Mouse (Mus musculus) kidney, embryonic 14.5 days (tissue): ENCODE results near the gene Rab12. TPM values are rescaled to one million over a fixed set of nuclear protein-coding genes. Genes with fewer than 3 reads are reported as not detected.
"Not testable (repeated sequence)": the region's sequence is repeated elsewhere in the genome, so short reads cannot be mapped to it uniquely, and the experiment has no call there.

Experiments used
- ATAC-seq: fragments of 200-750 bp; cut with Nextera tagmentation; 2 replicates; pipeline ENCODE4 v1.8.0; 2017; ENCODE audit warnings: moderate number of reproducible peaks, mild to moderate bottlenecking, moderate TSS enrichment, moderate library complexity; ENCODE audit not compliant: low FRiP score, low TSS enrichment
- H3K27ac ChIP-seq: fragments of 300-500 bp; sonication (generic); 2 replicates; pipeline ENCODE4 v1.5.1; 2014; ENCODE audit warnings: low read depth, mild to moderate bottlenecking, low read length, moderate library complexity, mixed read lengths
- H3K27me3 ChIP-seq: fragments of 300-500 bp; sonication (generic); 2 replicates; pipeline ENCODE4 v1.6.1; 2014; ENCODE audit warnings: mild to moderate bottlenecking, low read length; ENCODE audit not compliant: control insufficient read depth, insufficient read depth
- H3K36me3 ChIP-seq: fragments of 300-500 bp; sonication (generic); 2 replicates; pipeline ENCODE4 v1.6.1; 2014; ENCODE audit warnings: low read length, mixed read lengths; ENCODE audit not compliant: control insufficient read depth, insufficient read depth
- H3K4me1 ChIP-seq: fragments of 300-500 bp; sonication (generic); 2 replicates; pipeline ENCODE4 v1.6.1; 2014; ENCODE audit warnings: low read length, mixed read lengths; ENCODE audit not compliant: control insufficient read depth, insufficient read depth
- H3K4me2 ChIP-seq: fragments of 300-500 bp; sonication (generic); replicated peaks from 2 replicates; pipeline ENCODE4 v1.6.1; 2014; ENCODE audit warnings: low read depth, mild to moderate bottlenecking, low read length
- H3K4me3 ChIP-seq: fragments of 300-500 bp; sonication (generic); 2 replicates; pipeline ENCODE4 v1.5.1; 2014; ENCODE audit warnings: mild to moderate bottlenecking, low read length
- H3K9ac ChIP-seq: fragments of 300-500 bp; sonication (generic); 2 replicates; pipeline ENCODE4 v1.6.1; 2014; ENCODE audit warnings: low read depth, mild to moderate bottlenecking, low read length, moderate library complexity
- H3K9me3 ChIP-seq: fragments of 300-500 bp; sonication (generic); 2 replicates; pipeline ENCODE4 v1.6.1; 2016; ENCODE audit warnings: low read length; ENCODE audit not compliant: control insufficient read depth
- WGBS: fragments of 180-500 bp; shearing (Covaris S2); extraction: QIAGEN DNeasy Blood & Tissue Kit; methylation state at CpG from one replicate; pipeline ENCODE4 v1.1.7; 2014; 5-methylcytosine and 5-hydroxymethylcytosine counted together
- polyA plus RNA-seq: library from polyadenylated mRNA; unstranded; fragments of >200 nt; fragmentation: Nextera tagmentation; extraction: Ambion mirVana; gene quantifications from 2 replicates; pipeline ENCODE4 v1.2.1, GENCODE M21; 2014

Rab12 gene
- polyA plus RNA-seq, 1 experiment from 2014 or later: 55.2 TPM

- H3K4me1 ChIP-seq: peaks cover 6% of the 10 kb centered on the region
- no peaks in the 10 kb centered on the region for H3K9me3 ChIP-seq
- no peak for ATAC-seq
- no peak overlapping the region for H3K27ac ChIP-seq
- no peak overlapping the region for H3K9ac ChIP-seq
- 0 out of 2 replicates have a peak, but pooled peaks cover 3% of the 10 kb centered on the region for H3K27me3 ChIP-seq
- 83% methylated on average over 5 of the region's 5 CpGs for WGBS
- no peak overlapping the region for H3K4me3 ChIP-seq
- H3K36me3 ChIP-seq: no peaks in the 10 kb centered on the region
- H3K4me2 ChIP-seq: no peak overlapping the region
These were observed 3.9 kb upstream of the Rab12 start for GRCm38 (mm10) chr17:66523396-66523795.

DNA sequence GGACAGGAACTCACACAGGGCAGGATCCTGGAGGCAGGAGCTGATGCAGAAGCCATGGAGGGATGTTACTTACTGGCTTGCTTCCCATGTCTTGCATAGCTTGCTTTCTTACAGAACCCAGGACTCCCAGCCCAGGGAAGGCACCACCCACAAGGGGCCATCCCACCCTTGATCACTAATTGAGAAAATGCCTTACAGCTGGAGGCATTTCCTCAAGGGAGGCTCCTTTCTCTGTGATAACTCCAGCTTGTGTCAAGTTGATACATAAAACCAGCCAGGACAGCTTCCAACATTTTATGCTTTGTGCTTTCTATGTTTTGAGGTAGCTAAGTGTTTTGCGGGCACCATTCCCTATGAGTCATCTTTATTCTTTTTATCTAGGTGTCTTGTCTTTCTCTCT is 3.1 kb upstream of the Rab12 start:
- H3K4me1 ChIP-seq, H3K9me3 ChIP-seq, H3K36me3 ChIP-seq, H3K4me3 ChIP-seq, H3K27me3 ChIP-seq, H3K9ac ChIP-seq, H3K27ac ChIP-seq, ATAC-seq, H3K4me2 ChIP-seq: not testable (repeated sequence)
- WGBS: 97% methylated on average over 1 of the region's 1 CpGs

- ATAC-seq: peak; percentile 71
- H3K9me3 ChIP-seq: no peaks in the 10 kb centered on the region
- peaks cover 10% of the 10 kb centered on the region for H3K4me1 ChIP-seq
- H3K36me3 ChIP-seq: no peaks in the 10 kb centered on the region; the same call in 1 of the 2 replicates
- peak overlapping the region; percentile 97 for H3K4me3 ChIP-seq
- 0 out of 2 replicates have a peak, but pooled peaks cover 3% of the 10 kb centered on the region for H3K27me3 ChIP-seq
- H3K27ac ChIP-seq: 0 out of 2 replicates have a peak overlapping the region, but pooled peaks have one; percentile 24
- peak overlapping the region; percentile 96 for H3K9ac ChIP-seq
- WGBS: under 1% methylated on average over 41 of the region's 57 CpGs
- peak overlapping the region; percentile 83 for H3K4me2 ChIP-seq
These were observed 514 bp downstream of the Rab12 start for GRCm38 (mm10) chr17:66518877-66519553.

DNA sequence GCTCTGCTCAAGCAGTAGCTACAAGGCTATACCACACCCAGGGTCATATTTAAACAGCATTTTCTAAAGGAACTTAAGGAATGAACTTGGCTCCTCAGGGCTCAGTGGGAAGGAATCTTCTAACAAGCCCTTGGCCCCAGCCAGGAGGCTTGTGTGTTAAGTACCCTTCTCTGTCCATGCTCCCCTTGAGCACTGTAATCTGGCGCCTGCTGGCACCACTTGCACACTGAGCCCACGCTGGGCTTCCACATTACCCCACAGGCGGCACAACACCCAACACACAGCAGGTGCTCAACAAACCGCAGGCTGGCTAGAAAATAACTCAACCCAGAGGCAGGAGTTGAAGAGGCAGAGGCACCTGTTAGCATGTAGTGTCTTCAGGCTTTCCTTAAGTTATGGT is 2.6 kb downstream of the Rab12 start:
- whole genome bisulfite sequencing: 86% methylated on average over 4 of the region's 4 CpGs
- 0 out of 2 replicates have a peak, but pooled peaks cover 3% of the 10 kb centered on the region for H3K27me3 ChIP-seq
- peaks cover 12% of the 10 kb centered on the region for H3K4me1 ChIP-seq
- H3K9ac ChIP-seq: no peak overlapping the region
- no peaks in the 10 kb centered on the region; the same call in 1 of the 2 replicates for H3K36me3 ChIP-seq
- H3K4me3 ChIP-seq: no peak overlapping the region
- no peak overlapping the region for H3K27ac ChIP-seq
- no peaks in the 10 kb centered on the region for H3K9me3 ChIP-seq
- ATAC-seq: no peak
- no peak overlapping the region for H3K4me2 ChIP-seq

DNA sequence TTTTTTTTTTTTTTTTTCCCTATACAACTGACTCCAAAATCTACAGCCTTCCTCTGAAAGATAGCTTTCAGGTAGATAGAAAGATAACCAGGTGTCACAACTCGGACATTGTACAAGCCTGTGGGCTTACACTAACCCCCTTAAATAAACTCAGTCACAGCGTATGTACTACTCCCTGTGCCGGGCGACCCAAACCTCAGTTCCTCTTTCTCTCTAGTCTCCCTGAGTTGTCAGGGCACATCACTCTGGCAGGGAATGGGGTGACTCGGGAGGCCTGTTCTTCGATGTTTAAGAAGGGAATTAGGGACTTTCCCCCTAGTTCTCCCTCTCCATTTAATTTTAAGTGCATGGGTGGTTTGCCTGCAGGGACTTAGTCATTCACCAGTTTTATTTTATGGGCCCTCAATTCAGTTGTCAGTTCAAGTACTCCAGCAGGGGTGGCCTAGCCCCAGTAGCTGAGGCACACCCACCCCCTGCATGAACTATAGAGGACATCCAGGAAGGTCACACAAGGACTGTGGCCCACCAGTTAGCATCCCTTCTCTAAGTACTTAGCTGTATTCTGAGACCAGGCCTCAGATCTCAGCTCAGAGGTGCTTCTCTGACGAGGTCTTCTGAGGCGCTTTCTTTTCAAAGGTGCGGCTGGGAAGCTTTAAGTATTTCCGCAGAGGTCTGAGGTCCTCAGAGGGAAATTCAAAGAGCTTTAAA is 5.1 kb downstream of the Rab12 start:
- H3K36me3 ChIP-seq: no peaks in the 10 kb centered on the region; the same call in 1 of the 2 replicates
- ATAC-seq: no peak
- WGBS: 80% methylated on average over 10 of the region's 10 CpGs

GRCm38 (mm10) chr17:66512202-66512956 is 7.2 kb downstream of the Rab12 start:
- Histone ChIP-seq H3K36me3 (no peaks in the 10 kb centered on the region; the same call in 1 of the 2 replicates), H3K27me3 (no peaks in the 10 kb centered on the region), H3K9me3 (no peaks in the 10 kb centered on the region), H3K27ac (no peak overlapping the region), H3K4me3 (no peak overlapping the region), H3K9ac (no peak overlapping the region), H3K4me2 (peak overlapping the region; percentile 10; the same call in 1 of the 2 replicates), H3K4me1 (peaks cover 9% of the 10 kb centered on the region; the same call in 1 of the 2 replicates)
- ATAC-seq: no peak
- 63% methylated on average over 15 of the region's 15 CpGs for WGBS

More for the DNA sequence above, 5.1 kb downstream of the Rab12 start:
- peaks cover 15% of the 10 kb centered on the region for H3K4me1 ChIP-seq
- no peak overlapping the region for H3K27ac ChIP-seq
- no peak overlapping the region for H3K4me3 ChIP-seq
- no peak overlapping the region for H3K4me2 ChIP-seq
- H3K9ac ChIP-seq: no peak overlapping the region
- no peaks in the 10 kb centered on the region for H3K27me3 ChIP-seq
- no peaks in the 10 kb centered on the region for H3K9me3 ChIP-seq

DNA sequence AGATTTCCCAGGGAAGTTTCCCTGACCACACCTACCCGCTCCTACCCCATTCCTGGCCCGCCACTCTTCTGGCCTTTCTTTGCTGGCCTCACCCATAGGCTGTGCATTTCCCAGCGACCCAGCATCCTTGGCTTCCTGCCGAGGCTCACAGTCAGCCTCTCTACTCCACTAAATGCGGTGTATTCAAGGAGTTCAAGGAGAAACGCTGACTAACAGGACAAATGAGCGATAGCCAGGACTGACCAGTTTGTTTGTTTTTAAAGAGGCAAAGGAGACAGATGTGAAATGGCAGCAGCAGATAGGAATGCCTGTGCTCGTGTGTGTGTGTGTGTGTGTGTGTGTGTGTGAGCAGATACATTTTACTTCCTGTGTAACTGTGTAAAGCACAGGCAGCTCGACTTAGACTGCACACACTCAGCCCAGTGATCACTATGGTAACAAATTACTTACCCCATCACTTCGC is 9.3 kb downstream of the Rab12 start:
- H3K9me3 ChIP-seq: no peaks in the 10 kb centered on the region
- peaks cover 11% of the 10 kb centered on the region for H3K36me3 ChIP-seq
- H3K4me1 ChIP-seq: peaks cover 9% of the 10 kb centered on the region; the same call in 1 of the 2 replicates
- H3K27me3 ChIP-seq: no peaks in the 10 kb centered on the region
- H3K27ac ChIP-seq: no peak overlapping the region
- H3K4me3 ChIP-seq: no peak overlapping the region
- 37% methylated on average over 10 of the region's 10 CpGs for WGBS
- H3K4me2 ChIP-seq: no peak overlapping the region
- H3K9ac ChIP-seq: no peak overlapping the region
- ATAC-seq: peak; percentile 29; the same call in 1 of the 2 replicates

GRCm38 (mm10) chr17:66507049-66507954 is 12.2 kb downstream of the Rab12 start:
- H3K4me1 ChIP-seq: peaks cover 9% of the 10 kb centered on the region; the same call in 1 of the 2 replicates
- no peaks in the 10 kb centered on the region for H3K9me3 ChIP-seq
- 77% methylated on average over 9 of the region's 9 CpGs for WGBS
- H3K27ac ChIP-seq: no peak overlapping the region
- no peak overlapping the region for H3K4me2 ChIP-seq
- H3K9ac ChIP-seq: no peak overlapping the region
- H3K27me3 ChIP-seq: no peaks in the 10 kb centered on the region
- H3K4me3 ChIP-seq: no peak overlapping the region
- ATAC-seq: no peak
- H3K36me3 ChIP-seq: peaks cover 29% of the 10 kb centered on the region
